Mouse (Mus musculus) midbrain, postnatal 0 days (tissue): Measurements from ENCODE around the gene Sntb2. TPM values are rescaled to one million over a fixed set of nuclear protein-coding genes. Genes with fewer than 3 reads are reported as not detected.

Experiments
- ATAC-seq: fragments of 200-750 bp; cut with Nextera tagmentation; 2 replicates; pipeline ENCODE4 v1.8.0; 2017; ENCODE audit warnings: moderate number of reproducible peaks, mild to moderate bottlenecking, moderate TSS enrichment, moderate library complexity; ENCODE audit not compliant: low FRiP score
- DNase-seq: peaks from one replicate; pipeline ENCODE4 v3.0.0-alpha.2; 2015; ENCODE audit warnings: low spot score
- H3K27ac ChIP-seq: fragments of 300-500 bp; sonication (generic); 2 replicates; pipeline ENCODE4 v1.5.1; 2014; ENCODE audit warnings: low read depth, mild to moderate bottlenecking, low read length, mixed read lengths
- H3K27me3 ChIP-seq: fragments of 300-500 bp; sonication (generic); 2 replicates; pipeline ENCODE4 v1.6.1; 2014; ENCODE audit warnings: low read length, control low read depth, mixed read lengths; ENCODE audit not compliant: insufficient read depth
- H3K36me3 ChIP-seq: fragments of 300-500 bp; sonication (generic); 2 replicates; pipeline ENCODE4 v1.6.1; 2014; ENCODE audit warnings: low read length, control low read depth, mixed read lengths; ENCODE audit not compliant: insufficient read depth
- H3K4me1 ChIP-seq: fragments of 300-500 bp; sonication (generic); 2 replicates; pipeline ENCODE4 v1.6.1; 2014; ENCODE audit warnings: mild to moderate bottlenecking, control low read depth, antibody characterized with exemption, low read length, mixed read lengths; ENCODE audit not compliant: insufficient read depth
- H3K4me2 ChIP-seq: fragments of 300-500 bp; sonication (generic); 2 replicates; pipeline ENCODE4 v1.6.1; 2014; ENCODE audit warnings: low read depth, mild to moderate bottlenecking, low read length, mixed read lengths; ENCODE audit not compliant: poor library complexity, severe bottlenecking
- H3K4me3 ChIP-seq: fragments of 300-500 bp; sonication (generic); 2 replicates; pipeline ENCODE4 v1.5.1; 2014; ENCODE audit warnings: low read depth, mild to moderate bottlenecking, low read length, moderate library complexity
- H3K9ac ChIP-seq: fragments of 300-500 bp; sonication (generic); replicated peaks from 2 replicates; pipeline ENCODE4 v1.6.1; 2014; ENCODE audit warnings: mild to moderate bottlenecking, low read length, moderate library complexity, mixed read lengths; ENCODE audit not compliant: poor library complexity, severe bottlenecking
- H3K9me3 ChIP-seq: fragments of 300-500 bp; sonication (generic); 2 replicates; pipeline ENCODE4 v1.6.1; 2016; ENCODE audit warnings: low read length, control low read depth
- CTCF ChIP-seq: IDR thresholded peaks from 2 replicates; pipeline ENCODE4 v1.5.1; 2016; ENCODE audit warnings: antibody characterized with exemption, mild to moderate bottlenecking
- WGBS: fragments of 180-500 bp; shearing (Covaris S2); extraction: QIAGEN DNeasy Blood & Tissue Kit; methylation state at CpG from one replicate; pipeline ENCODE4 v1.1.7; 2014; 5-methylcytosine and 5-hydroxymethylcytosine counted together
- polyA plus RNA-seq: library from polyadenylated mRNA; unstranded; fragments of >200 nt; fragmentation: Nextera tagmentation; extraction: Ambion mirVana; gene quantifications from 2 replicates; pipeline ENCODE4 v1.2.1, GENCODE M21; 2015
- total RNA-seq: library from RNA; depleted of rRNA; stranded (reverse); fragments of >200 nt; gene quantifications from 2 replicates; pipeline ENCODE4 v1.2.3, GENCODE M21; 2014

Sntb2 gene
- total and polyA plus RNA-seq, 2 experiments from 2014 or later, result 3.3 to 7.1 TPM

DNA sequence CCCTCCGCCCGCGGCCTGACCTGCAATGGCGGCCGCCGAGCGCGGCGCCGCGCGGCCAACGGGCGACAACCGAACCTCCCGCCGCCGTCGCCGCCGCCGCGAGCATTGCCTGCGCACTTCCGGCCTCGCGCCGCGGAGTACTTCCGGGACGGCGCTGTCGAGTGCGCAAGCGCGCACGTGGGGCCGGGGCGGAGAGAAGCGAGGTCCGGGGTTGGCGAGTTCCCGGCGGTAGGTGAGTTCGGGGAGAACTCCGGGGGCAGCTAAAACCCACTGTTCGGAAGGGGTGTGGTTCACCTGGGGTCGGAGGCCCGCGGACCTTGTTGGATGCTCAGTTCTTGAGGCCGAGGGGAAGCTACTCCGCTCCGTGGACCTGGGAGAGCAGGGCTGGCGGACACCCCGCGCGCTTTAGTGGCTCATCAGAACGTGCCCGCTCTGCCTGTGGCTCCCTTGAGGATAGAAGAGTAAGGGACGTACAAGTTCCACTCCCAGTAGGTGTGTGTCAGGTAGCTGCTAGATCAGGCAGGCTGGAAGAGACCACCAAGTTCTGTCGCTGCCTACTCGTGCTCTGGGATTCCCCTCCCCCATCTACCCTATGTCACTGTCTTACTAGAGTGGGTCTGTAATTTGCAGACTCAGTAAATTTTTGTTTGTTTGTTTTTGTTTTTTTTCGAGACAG is 41.9 kb upstream of the Sntb2 start, which contains the start of gene Utp4:
TSS of gene Utp4 (plus strand) at position 156 of the 676 bp plus-strand sequence.
- Histone ChIP-seq H3K36me3 (peaks cover 9% of the 10 kb centered on the region; the same call in 1 of the 2 replicates), H3K4me1 (no peaks in the 10 kb centered on the region; the same call in 1 of the 2 replicates), H3K9me3 (no peaks in the 10 kb centered on the region), H3K4me2 (peak within 1 kb of the TSS; percentile 88), H3K27ac (peak within 1 kb of the TSS; percentile 91), H3K27me3 (no peaks in the 10 kb centered on the region), H3K9ac (peak within 1 kb of the TSS; percentile 96), H3K4me3 (peak within 1 kb of the TSS; percentile 96)
- ATAC-seq, result peak; percentile 95
- DNase-seq, result peak; percentile 87
- TF ChIP-seq CTCF, result no peak
- under 1% methylated on average over 46 of the region's 63 CpGs for WGBS

DNA sequence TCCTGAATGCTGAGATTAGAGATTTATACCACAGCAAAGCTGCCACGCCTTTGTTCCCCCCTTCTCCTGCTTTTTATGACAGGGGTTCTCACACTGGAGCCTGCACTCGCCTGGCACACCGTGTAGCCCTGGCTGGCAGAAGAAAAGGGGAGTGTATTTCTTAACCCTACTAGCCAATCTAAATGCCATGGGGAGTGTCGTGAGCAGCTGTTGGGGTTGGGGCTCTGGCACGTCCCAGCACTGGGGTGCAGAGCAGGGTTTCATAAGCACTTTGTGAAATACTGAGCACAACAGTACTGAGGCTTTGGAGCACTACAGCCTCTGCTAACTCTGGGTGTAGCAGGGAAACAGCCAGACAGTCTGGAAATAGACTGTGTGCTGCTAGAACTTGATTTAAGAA is 36.1 kb upstream of the Sntb2 start:
- Histone ChIP-seq H3K4me2 (no peak overlapping the region), H3K9me3 (no peaks in the 10 kb centered on the region), H3K4me1 (no peaks in the 10 kb centered on the region), H3K9ac (no peak overlapping the region), H3K36me3 (peaks cover 42% of the 10 kb centered on the region), H3K27ac (no peak overlapping the region), H3K27me3 (no peaks in the 10 kb centered on the region), H3K4me3 (no peak overlapping the region)
- TF ChIP-seq CTCF, result no peak
- 91% methylated on average over 5 of the region's 5 CpGs for WGBS
- ATAC-seq, result no peak
- DNase-seq, result no peak

DNA sequence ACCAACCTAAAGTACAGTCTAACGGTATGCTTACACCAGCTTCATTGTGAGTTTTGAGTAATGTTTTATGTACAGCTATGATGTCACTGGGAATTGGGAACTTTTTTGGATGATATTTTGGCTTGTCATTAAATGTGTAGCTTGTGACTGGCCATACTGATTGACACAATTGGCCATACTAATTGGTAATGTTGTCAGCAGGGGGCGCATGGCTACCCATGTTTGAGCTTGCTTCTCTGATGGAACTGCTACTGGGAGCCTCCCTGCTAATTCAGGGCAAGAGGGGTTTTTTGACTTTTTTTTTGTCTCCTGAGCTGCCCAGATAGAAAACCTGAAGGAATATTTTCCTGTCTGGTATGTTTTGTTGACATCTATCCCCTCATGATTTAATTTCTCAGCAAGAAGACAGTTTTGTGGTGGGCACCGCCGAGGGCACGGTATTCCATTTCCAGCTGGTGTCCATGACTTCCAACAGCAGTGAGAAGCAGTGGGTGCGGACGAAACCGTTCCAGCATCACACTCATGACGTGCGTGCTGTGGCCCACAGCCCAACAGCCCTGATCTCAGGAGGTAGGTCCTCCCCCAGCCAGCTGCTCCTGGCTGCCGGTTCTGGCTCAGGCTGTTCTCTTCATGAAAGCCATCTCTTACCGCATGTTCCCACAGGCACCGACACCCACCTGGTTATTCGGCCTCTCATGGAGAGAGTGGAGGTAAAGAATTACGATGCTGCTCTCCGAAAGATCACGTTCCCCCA is 29.6 kb upstream of the Sntb2 start:
- H3K9me3 ChIP-seq, result no peaks in the 10 kb centered on the region
- peaks cover 44% of the 10 kb centered on the region for H3K36me3 ChIP-seq
- no peak overlapping the region for H3K4me2 ChIP-seq
- H3K9ac ChIP-seq, result no peak overlapping the region
- no peak overlapping the region for H3K27ac ChIP-seq
- H3K4me1 ChIP-seq, result no peaks in the 10 kb centered on the region
- 93% methylated on average over 17 of the region's 17 CpGs for WGBS
- no peak for ATAC-seq
- H3K27me3 ChIP-seq, result no peaks in the 10 kb centered on the region
- H3K4me3 ChIP-seq, result no peak overlapping the region
- peak; percentile 65 for TF ChIP-seq CTCF
- DNase-seq, result peak; percentile 59

DNA sequence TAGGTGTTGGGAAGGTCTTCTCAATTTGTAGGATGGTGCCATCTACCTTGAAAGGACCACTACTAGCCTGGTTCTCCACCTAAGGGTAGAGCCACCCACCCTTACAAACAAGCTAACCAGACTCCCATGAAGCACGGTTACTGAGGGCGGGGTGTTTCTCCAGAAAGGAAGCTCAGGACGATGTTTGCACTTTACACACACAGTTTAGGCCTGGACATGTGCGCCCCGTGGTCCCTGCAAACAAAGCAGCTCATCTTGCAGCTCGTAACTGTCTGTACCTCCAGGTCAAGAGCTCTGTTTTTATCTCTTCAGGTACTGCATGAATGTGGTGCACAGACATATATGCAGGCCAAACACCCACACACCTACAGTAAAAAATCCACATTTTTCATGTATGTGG is 28.9 kb upstream of the Sntb2 start:
- ATAC-seq (no peak), DNase-seq (no peak)
- peaks cover 46% of the 10 kb centered on the region for H3K36me3 ChIP-seq
- H3K27me3 ChIP-seq, result no peaks in the 10 kb centered on the region
- TF ChIP-seq CTCF, result no peak
- WGBS, result 96% methylated on average over 6 of the region's 6 CpGs
- H3K4me1 ChIP-seq, result no peaks in the 10 kb centered on the region
- H3K9ac ChIP-seq, result no peak overlapping the region
- H3K4me3 ChIP-seq, result no peak overlapping the region
- no peaks in the 10 kb centered on the region for H3K9me3 ChIP-seq
- H3K27ac ChIP-seq, result no peak overlapping the region
- H3K4me2 ChIP-seq, result no peak overlapping the region

DNA sequence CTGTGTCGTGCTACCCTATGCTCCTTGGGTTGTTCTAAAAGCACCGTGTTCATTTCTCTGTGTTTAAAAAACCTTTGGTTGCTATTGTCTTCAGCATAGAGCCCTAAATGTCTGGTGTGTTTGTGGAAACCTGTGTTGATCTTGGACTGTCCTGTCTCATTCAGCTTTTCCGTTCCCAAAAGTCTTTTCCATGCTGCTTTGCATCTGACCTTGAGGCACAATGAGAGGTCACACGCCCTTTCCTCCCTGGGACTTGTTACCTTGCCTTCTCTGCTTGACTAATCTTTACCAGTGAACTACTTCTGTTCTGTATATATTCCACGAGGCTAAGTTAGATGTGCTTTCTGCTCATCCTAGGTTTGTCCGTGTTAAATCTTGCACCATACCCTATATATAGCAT is 28.1 kb upstream of the Sntb2 start:
- Histone ChIP-seq H3K36me3 (peaks cover 48% of the 10 kb centered on the region), H3K27me3 (no peaks in the 10 kb centered on the region), H3K27ac (no peak overlapping the region), H3K4me2 (no peak overlapping the region), H3K9me3 (no peaks in the 10 kb centered on the region), H3K9ac (no peak overlapping the region), H3K4me1 (no peaks in the 10 kb centered on the region), H3K4me3 (no peak overlapping the region)
- 89% methylated on average over 6 of the region's 6 CpGs for WGBS
- no peak for ATAC-seq
- TF ChIP-seq CTCF, result no peak
- no peak for DNase-seq

DNA sequence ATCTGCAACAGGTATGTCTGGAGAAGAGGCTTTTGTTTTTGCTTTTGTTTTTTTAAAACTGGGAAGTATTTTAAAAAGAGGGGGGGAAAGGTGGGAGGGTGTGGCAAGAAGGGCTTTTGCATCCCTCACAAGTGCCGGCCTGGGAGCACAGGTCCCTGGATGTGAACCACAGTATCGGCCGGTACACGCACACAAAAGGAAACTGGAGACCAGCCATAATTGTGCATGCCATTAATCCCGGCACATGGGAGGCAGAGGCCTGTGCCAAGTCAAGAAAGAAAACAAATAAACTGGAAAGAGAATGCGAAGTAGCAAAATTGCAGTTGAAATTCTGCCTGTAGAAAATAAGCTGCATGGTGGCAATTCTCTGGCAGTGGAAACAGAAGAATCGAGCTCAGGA is 27.3 kb upstream of the Sntb2 start:
- Histone ChIP-seq H3K36me3 (peaks cover 46% of the 10 kb centered on the region), H3K4me3 (no peak overlapping the region), H3K27me3 (no peaks in the 10 kb centered on the region), H3K4me2 (no peak overlapping the region), H3K27ac (no peak overlapping the region), H3K9ac (no peak overlapping the region), H3K9me3 (no peaks in the 10 kb centered on the region), H3K4me1 (no peaks in the 10 kb centered on the region)
- no peak for ATAC-seq
- WGBS, result 80% methylated on average over 7 of the region's 7 CpGs
- DNase-seq, result no peak
- TF ChIP-seq CTCF, result no peak
